Mouse (Mus musculus): ENCODE data around the gene Ninj1. TPM values are rescaled to one million over a fixed set of nuclear protein-coding genes. Genes with fewer than 3 reads are reported as not detected.

Gene Ninj1
- polyA plus RNA-seq, 1 experiment from 2014 or later = 20.4 TPM

GRCm38 (mm10) chr13:49238737-49239136 is 51.5 kb downstream of the Ninj1 start:
- Histone ChIP-seq H3K4me1 (ENCODE audit: control insufficient read depth, insufficient read depth, low read length) (no peaks in the 10 kb centered on the region), H3K4me2 (ENCODE audit: low read depth) (no peak overlapping the region), H3K4me3 (ENCODE audit: low read depth, low read length) (no peak overlapping the region), H3K27ac (ENCODE audit: low read depth, low read length) (no peak overlapping the region), H3K9me3 (ENCODE audit: control insufficient read depth, low read length) (no peaks in the 10 kb centered on the region), H3K36me3 (ENCODE audit: control insufficient read depth, insufficient read depth, low read length) (no peaks in the 10 kb centered on the region), H3K27me3 (ENCODE audit: control insufficient read depth, insufficient read depth, low read length) (no peaks in the 10 kb centered on the region), H3K9ac (ENCODE audit: low read length) (no peak overlapping the region)
- no peak for ATAC-seq (ENCODE audit: insufficient read depth, low FRiP score, low TSS enrichment)
- 96% methylated on average over 8 of the region's 8 CpGs for WGBS
- no peak for DNase-seq (ENCODE audit: low spot score)

GRCm38 (mm10) chr13:49242321-49243065 is 55.2 kb downstream of the Ninj1 start:
- no peaks in the 10 kb centered on the region for H3K9me3 ChIP-seq (ENCODE audit: control insufficient read depth, low read length)
- ATAC-seq (ENCODE audit: insufficient read depth, low FRiP score, low TSS enrichment) = no peak
- no peak overlapping the region for H3K4me2 ChIP-seq (ENCODE audit: low read depth)
- H3K4me1 ChIP-seq (ENCODE audit: control insufficient read depth, insufficient read depth, low read length) = no peaks in the 10 kb centered on the region; the same call in 1 of the 2 replicates
- DNase-seq (ENCODE audit: low spot score) = no peak
- peaks cover 10% of the 10 kb centered on the region for H3K27me3 ChIP-seq (ENCODE audit: control insufficient read depth, insufficient read depth, low read length)
- WGBS = 74% methylated on average over 9 of the region's 9 CpGs
- H3K9ac ChIP-seq (ENCODE audit: low read length) = no peak overlapping the region
- H3K27ac ChIP-seq (ENCODE audit: low read depth, low read length) = no peak overlapping the region
- H3K4me3 ChIP-seq (ENCODE audit: low read depth, low read length) = no peak overlapping the region
- no peaks in the 10 kb centered on the region for H3K36me3 ChIP-seq (ENCODE audit: control insufficient read depth, insufficient read depth, low read length)

- no peaks in the 10 kb centered on the region for H3K36me3 ChIP-seq (ENCODE audit: control insufficient read depth, insufficient read depth, low read length)
- no peaks in the 10 kb centered on the region for H3K9me3 ChIP-seq (ENCODE audit: control insufficient read depth, low read length)
- no peak for DNase-seq (ENCODE audit: low spot score)
- 92% methylated on average over 2 of the region's 2 CpGs for WGBS
- H3K4me3 ChIP-seq (ENCODE audit: low read depth, low read length) = no peak overlapping the region
- peaks cover 20% of the 10 kb centered on the region for H3K27me3 ChIP-seq (ENCODE audit: control insufficient read depth, insufficient read depth, low read length)
- H3K4me1 ChIP-seq (ENCODE audit: control insufficient read depth, insufficient read depth, low read length) = peaks cover 4% of the 10 kb centered on the region; the same call in 1 of the 2 replicates
- no peak for ATAC-seq (ENCODE audit: insufficient read depth, low FRiP score, low TSS enrichment)
- H3K9ac ChIP-seq (ENCODE audit: low read length) = no peak overlapping the region
- no peak overlapping the region for H3K27ac ChIP-seq (ENCODE audit: low read depth, low read length)
- no peak overlapping the region for H3K4me2 ChIP-seq (ENCODE audit: low read depth)
Observed at GRCm38 (mm10) chr13:49243492-49243891, 56.2 kb downstream of the Ninj1 start.

GRCm38 (mm10) chr13:49245251-49245650 is 58.0 kb downstream of the Ninj1 start:
- peaks cover 25% of the 10 kb centered on the region for H3K27me3 ChIP-seq (ENCODE audit: control insufficient read depth, insufficient read depth, low read length)

More at GRCm38 (mm10) chr13:49245251-49245650, 58.0 kb downstream of the Ninj1 start:
- H3K9ac ChIP-seq (ENCODE audit: low read length) = no peak overlapping the region
- WGBS = 58% methylated on average over 4 of the region's 4 CpGs
- no peaks in the 10 kb centered on the region for H3K36me3 ChIP-seq (ENCODE audit: control insufficient read depth, insufficient read depth, low read length)
- peaks cover 4% of the 10 kb centered on the region; the same call in 1 of the 2 replicates for H3K4me1 ChIP-seq (ENCODE audit: control insufficient read depth, insufficient read depth, low read length)
- no peak overlapping the region for H3K4me3 ChIP-seq (ENCODE audit: low read depth, low read length)
- no peaks in the 10 kb centered on the region for H3K9me3 ChIP-seq (ENCODE audit: control insufficient read depth, low read length)
- H3K4me2 ChIP-seq (ENCODE audit: low read depth) = no peak overlapping the region
- ATAC-seq (ENCODE audit: insufficient read depth, low FRiP score, low TSS enrichment) = no peak
- H3K27ac ChIP-seq (ENCODE audit: low read depth, low read length) = no peak overlapping the region
- DNase-seq (ENCODE audit: low spot score) = no peak

Other genes with a start within 250 kb of the Ninj1 start
- 18.6 and 18.9 TPM in 2 replicates for gene Fam120a, start 219.5 kb upstream of the Ninj1 start, polyA plus RNA-seq (2014; fragmentation: Nextera tagmentation; extraction: Ambion mirVana)
- gene Wnk2, start 39.5 kb upstream of the Ninj1 start, polyA plus RNA-seq (2014; fragmentation: Nextera tagmentation; extraction: Ambion mirVana) = 9.5 and 10.7 TPM in 2 replicates
- 19.7 and 22.9 TPM in 2 replicates for gene Card19, start 28.6 kb downstream of the Ninj1 start, polyA plus RNA-seq (2014; fragmentation: Nextera tagmentation; extraction: Ambion mirVana)
- gene Susd3, start 61.2 kb downstream of the Ninj1 start, polyA plus RNA-seq (2014; fragmentation: Nextera tagmentation; extraction: Ambion mirVana) = 1.1 and 1.2 TPM in 2 replicates
- 1.1 and 1.2 TPM in 2 replicates for gene Fgd3, start 132.8 kb downstream of the Ninj1 start, polyA plus RNA-seq (2014; fragmentation: Nextera tagmentation; extraction: Ambion mirVana)
- gene Bicd2, start 154.1 kb downstream of the Ninj1 start, polyA plus RNA-seq (2014; fragmentation: Nextera tagmentation; extraction: Ambion mirVana) = 37.1 and 37.4 TPM in 2 replicates
- gene Ippk, start 233.8 kb downstream of the Ninj1 start, polyA plus RNA-seq (2014; fragmentation: Nextera tagmentation; extraction: Ambion mirVana) = 16.2 and 19.7 TPM in 2 replicates